Mouse (Mus musculus): Measurements from ENCODE around the gene Hoxa5. TPM values are rescaled to one million over a fixed set of nuclear protein-coding genes. Genes with fewer than 3 reads are reported as not detected.

Hoxa5 gene
- polyA plus RNA-seq, 1 experiment from 2014 or later: 11.0 TPM

DNA sequence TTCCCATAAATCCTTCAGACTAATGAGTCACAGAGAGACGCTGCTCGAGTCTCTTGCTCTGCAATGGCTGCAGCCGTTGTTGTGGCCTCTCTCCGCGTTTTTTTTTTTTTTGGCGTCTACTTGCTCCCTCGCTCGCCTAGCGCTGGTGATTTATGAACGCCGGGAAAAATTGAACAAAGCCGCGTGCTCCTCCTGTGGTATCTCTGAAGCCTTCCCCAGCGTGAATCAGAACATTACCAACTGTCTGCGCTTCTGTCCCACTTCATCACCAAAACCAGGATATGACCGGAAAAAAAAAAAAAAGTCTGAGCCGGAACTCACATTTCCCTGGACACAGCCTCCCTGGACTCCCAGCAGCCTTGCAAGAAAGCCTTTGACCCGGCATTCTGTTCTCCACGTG lies 19.2 kb downstream of the Hoxa5 start:
- no peak overlapping the region for H3K9ac ChIP-seq (ENCODE audit: low read length)
- peak overlapping the region; percentile 36 for H3K4me2 ChIP-seq (ENCODE audit: low read depth, severe bottlenecking)
- H3K4me1 ChIP-seq (ENCODE audit: control insufficient read depth, insufficient read depth, low read length): peaks cover 54% of the 10 kb centered on the region
- H3K36me3 ChIP-seq (ENCODE audit: control insufficient read depth, insufficient read depth, low read length): no peaks in the 10 kb centered on the region
- no peak overlapping the region for H3K27ac ChIP-seq (replicated peaks; ENCODE audit: low read depth, low read length)
- ATAC-seq (ENCODE audit: insufficient number of reproducible peaks, low FRiP score, low TSS enrichment, low read depth) (no peak), DNase-seq (ENCODE audit: low spot score) (no peak)
- peaks cover 19% of the 10 kb centered on the region for H3K27me3 ChIP-seq (ENCODE audit: control insufficient read depth, insufficient read depth, low read length)
- H3K4me3 ChIP-seq (ENCODE audit: low read depth, low read length): no peak overlapping the region
- H3K9me3 ChIP-seq (ENCODE audit: control insufficient read depth, low read length): no peaks in the 10 kb centered on the region
- WGBS: 2% methylated on average over 19 of the region's 19 CpGs

DNA sequence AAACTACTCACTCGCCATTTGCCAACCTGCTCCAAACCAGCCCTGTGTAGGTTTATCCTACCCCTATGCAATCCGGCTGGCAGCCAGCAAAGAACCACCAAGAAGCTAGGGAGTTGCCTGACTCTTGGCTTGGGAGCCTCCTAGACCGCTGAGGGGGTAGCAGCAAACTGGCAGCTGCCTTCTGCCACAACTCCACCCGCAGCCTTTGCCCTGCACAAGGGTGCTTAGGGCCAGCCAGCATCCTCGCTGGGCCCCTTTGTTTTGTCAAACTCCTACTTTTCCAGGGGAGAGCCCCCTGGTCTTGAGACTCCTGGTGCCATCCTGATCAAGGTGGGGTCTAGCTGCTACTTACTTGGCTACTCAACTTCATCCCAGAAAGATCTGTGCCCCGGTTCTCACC lies 19.7 kb downstream of the Hoxa5 start:
- 15% methylated on average over 6 of the region's 6 CpGs for WGBS

DNA sequence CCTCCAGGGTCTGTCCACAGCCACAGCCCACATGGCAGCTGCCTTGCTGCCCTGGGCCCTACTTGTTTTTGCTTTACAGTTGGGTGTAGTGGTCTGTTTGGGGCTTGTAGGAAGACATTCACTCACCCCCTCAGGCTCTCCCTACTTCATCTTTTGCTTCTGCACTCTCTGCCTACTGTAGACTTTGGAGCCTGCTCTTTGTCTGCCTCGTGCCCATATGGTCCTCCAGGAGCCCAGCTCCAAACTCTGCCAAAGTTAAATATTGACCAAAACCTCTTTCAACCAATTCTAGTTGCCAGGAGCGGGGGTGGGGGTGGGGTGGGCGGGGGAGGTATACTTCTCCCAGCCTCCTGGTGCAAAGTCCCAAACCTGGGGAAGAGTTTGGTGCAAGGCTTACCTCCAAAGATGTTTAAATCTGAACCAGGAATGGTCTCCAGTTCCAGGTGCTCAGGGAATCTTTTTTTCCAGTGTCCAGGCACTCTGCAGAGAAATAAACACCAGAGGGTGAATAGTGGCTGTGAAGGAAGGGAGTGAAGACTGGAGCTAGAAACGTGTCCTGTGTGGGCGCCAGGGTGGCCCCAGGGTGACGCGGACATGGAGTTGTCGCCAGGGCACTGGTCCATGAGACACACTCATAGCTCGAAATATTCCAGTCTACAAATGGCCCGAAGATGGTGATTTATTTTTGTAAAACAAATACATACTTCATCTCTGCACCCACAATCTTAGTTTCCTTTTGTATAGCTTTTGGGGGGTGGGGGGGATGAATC lies 20.9 kb downstream of the Hoxa5 start:
- H3K27ac ChIP-seq (replicated peaks; ENCODE audit: low read depth, low read length): peak overlapping the region; percentile 69

More for the DNA sequence above, 19.7 kb downstream of the Hoxa5 start:
- H3K4me2 ChIP-seq (ENCODE audit: low read depth, severe bottlenecking): peak overlapping the region; percentile 29; the same call in 1 of the 2 replicates
- 0 out of 2 replicates have a peak overlapping the region, but pooled peaks have one; percentile 30 for H3K27ac ChIP-seq (replicated peaks; ENCODE audit: low read depth, low read length)
- H3K9ac ChIP-seq (ENCODE audit: low read length): no peak overlapping the region
- H3K4me1 ChIP-seq (ENCODE audit: control insufficient read depth, insufficient read depth, low read length): peaks cover 60% of the 10 kb centered on the region
- ATAC-seq (ENCODE audit: insufficient number of reproducible peaks, low FRiP score, low TSS enrichment, low read depth) (no peak), DNase-seq (ENCODE audit: low spot score) (no peak)
- H3K9me3 ChIP-seq (ENCODE audit: control insufficient read depth, low read length): no peaks in the 10 kb centered on the region
- peaks cover 18% of the 10 kb centered on the region for H3K27me3 ChIP-seq (ENCODE audit: control insufficient read depth, insufficient read depth, low read length)
- no peaks in the 10 kb centered on the region for H3K36me3 ChIP-seq (ENCODE audit: control insufficient read depth, insufficient read depth, low read length)
- H3K4me3 ChIP-seq (ENCODE audit: low read depth, low read length): no peak overlapping the region

DNA sequence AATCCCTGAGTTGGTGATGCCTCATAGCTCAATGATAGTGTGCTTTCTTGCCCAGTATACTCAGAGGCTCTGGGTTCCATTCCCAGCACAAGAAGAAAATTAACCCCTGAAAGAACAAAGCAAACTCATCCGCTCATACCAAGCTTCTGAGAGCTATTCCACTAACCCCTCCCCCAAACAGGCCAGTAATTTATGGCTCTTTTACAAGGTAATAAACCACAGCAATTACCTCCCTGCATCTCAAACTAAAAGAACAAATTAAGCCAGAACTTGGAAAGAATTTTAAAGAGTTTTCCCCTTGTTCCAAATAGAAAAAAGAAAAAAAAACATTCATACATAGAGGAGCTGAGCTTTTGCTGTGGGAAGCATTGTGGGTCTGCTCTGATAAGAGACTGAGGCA lies 21.6 kb downstream of the Hoxa5 start:
- H3K27me3 ChIP-seq (ENCODE audit: control insufficient read depth, insufficient read depth, low read length): peaks cover 15% of the 10 kb centered on the region
- H3K9me3 ChIP-seq (ENCODE audit: control insufficient read depth, low read length): no peaks in the 10 kb centered on the region
- no peak for ATAC-seq (ENCODE audit: insufficient number of reproducible peaks, low FRiP score, low TSS enrichment, low read depth)
- DNase-seq (ENCODE audit: low spot score): no peak
- H3K4me1 ChIP-seq (ENCODE audit: control insufficient read depth, insufficient read depth, low read length): peaks cover 68% of the 10 kb centered on the region
- H3K36me3 ChIP-seq (ENCODE audit: control insufficient read depth, insufficient read depth, low read length): no peaks in the 10 kb centered on the region
- WGBS: 15% methylated on average over 1 of the region's 1 CpGs
- H3K4me3 ChIP-seq (ENCODE audit: low read depth, low read length): no peak overlapping the region
- H3K4me2 ChIP-seq (ENCODE audit: low read depth, severe bottlenecking): no peak overlapping the region
- peak overlapping the region; percentile 69; the same call in 1 of the 2 replicates for H3K27ac ChIP-seq (replicated peaks; ENCODE audit: low read depth, low read length)
- H3K9ac ChIP-seq (ENCODE audit: low read length): no peak overlapping the region

More for the DNA sequence above, 20.9 kb downstream of the Hoxa5 start:
- Histone ChIP-seq H3K27me3 (ENCODE audit: control insufficient read depth, insufficient read depth, low read length) (peaks cover 15% of the 10 kb centered on the region), H3K4me1 (ENCODE audit: control insufficient read depth, insufficient read depth, low read length) (peaks cover 65% of the 10 kb centered on the region), H3K4me3 (ENCODE audit: low read depth, low read length) (no peak overlapping the region), H3K9me3 (ENCODE audit: control insufficient read depth, low read length) (no peaks in the 10 kb centered on the region), H3K36me3 (ENCODE audit: control insufficient read depth, insufficient read depth, low read length) (no peaks in the 10 kb centered on the region), H3K9ac (ENCODE audit: low read length) (no peak overlapping the region), H3K4me2 (ENCODE audit: low read depth, severe bottlenecking) (0 out of 2 replicates have a peak overlapping the region, but pooled peaks have one; percentile 4)
- 18% methylated on average over 10 of the region's 10 CpGs for WGBS
- ATAC-seq (ENCODE audit: insufficient number of reproducible peaks, low FRiP score, low TSS enrichment, low read depth) (no peak), DNase-seq (ENCODE audit: low spot score) (no peak)

GRCm38 (mm10) chr6:52182030-52182429 lies 22.4 kb downstream of the Hoxa5 start:
- no peak overlapping the region for H3K9ac ChIP-seq (ENCODE audit: low read length)
- 23% methylated on average over 2 of the region's 2 CpGs for WGBS

GRCm38 (mm10) chr6:52180726-52181125 lies 23.7 kb downstream of the Hoxa5 start:
- Histone ChIP-seq H3K27me3 (ENCODE audit: control insufficient read depth, insufficient read depth, low read length) (peaks cover 12% of the 10 kb centered on the region), H3K36me3 (ENCODE audit: control insufficient read depth, insufficient read depth, low read length) (no peaks in the 10 kb centered on the region), H3K4me1 (ENCODE audit: control insufficient read depth, insufficient read depth, low read length) (peaks cover 78% of the 10 kb centered on the region), H3K9ac (ENCODE audit: low read length) (0 out of 2 replicates have a peak overlapping the region, but pooled peaks have one; percentile 7), H3K4me3 (ENCODE audit: low read depth, low read length) (no peak overlapping the region), H3K4me2 (ENCODE audit: low read depth, severe bottlenecking) (no peak overlapping the region), H3K9me3 (ENCODE audit: control insufficient read depth, low read length) (no peaks in the 10 kb centered on the region), H3K27ac (replicated peaks; ENCODE audit: low read depth, low read length) (0 out of 2 replicates have a peak overlapping the region, but pooled peaks have one; percentile 8)
- 29% methylated on average over 3 of the region's 3 CpGs for WGBS
- DNase-seq (ENCODE audit: low spot score): no peak
- ATAC-seq (ENCODE audit: insufficient number of reproducible peaks, low FRiP score, low TSS enrichment, low read depth): no peak

More at GRCm38 (mm10) chr6:52182030-52182429, 22.4 kb downstream of the Hoxa5 start:
- H3K4me3 ChIP-seq (ENCODE audit: low read depth, low read length): no peak overlapping the region
- no peaks in the 10 kb centered on the region for H3K9me3 ChIP-seq (ENCODE audit: control insufficient read depth, low read length)
- DNase-seq (ENCODE audit: low spot score): no peak
- peaks cover 14% of the 10 kb centered on the region for H3K27me3 ChIP-seq (ENCODE audit: control insufficient read depth, insufficient read depth, low read length)
- no peak for ATAC-seq (ENCODE audit: insufficient number of reproducible peaks, low FRiP score, low TSS enrichment, low read depth)
- peaks cover 73% of the 10 kb centered on the region for H3K4me1 ChIP-seq (ENCODE audit: control insufficient read depth, insufficient read depth, low read length)
- H3K4me2 ChIP-seq (ENCODE audit: low read depth, severe bottlenecking): no peak overlapping the region
- no peak overlapping the region for H3K27ac ChIP-seq (replicated peaks; ENCODE audit: low read depth, low read length)
- H3K36me3 ChIP-seq (ENCODE audit: control insufficient read depth, insufficient read depth, low read length): no peaks in the 10 kb centered on the region

- no peak overlapping the region for H3K9ac ChIP-seq (ENCODE audit: low read length)
- peak overlapping the region; percentile 8; the same call in 1 of the 2 replicates for H3K4me2 ChIP-seq (ENCODE audit: low read depth, severe bottlenecking)
- H3K27ac ChIP-seq (replicated peaks; ENCODE audit: low read depth, low read length): peak overlapping the region; percentile 8; the same call in 1 of the 2 replicates
- 12% methylated on average over 11 of the region's 11 CpGs for WGBS
- peaks cover 78% of the 10 kb centered on the region for H3K4me1 ChIP-seq (ENCODE audit: control insufficient read depth, insufficient read depth, low read length)
- H3K36me3 ChIP-seq (ENCODE audit: control insufficient read depth, insufficient read depth, low read length): no peaks in the 10 kb centered on the region
- H3K9me3 ChIP-seq (ENCODE audit: control insufficient read depth, low read length): no peaks in the 10 kb centered on the region
- ATAC-seq (ENCODE audit: insufficient number of reproducible peaks, low FRiP score, low TSS enrichment, low read depth) (no peak), DNase-seq (ENCODE audit: low spot score) (no peak)
- H3K4me3 ChIP-seq (ENCODE audit: low read depth, low read length): 0 out of 2 replicates have a peak overlapping the region, but pooled peaks have one; percentile 5
- peaks cover 12% of the 10 kb centered on the region for H3K27me3 ChIP-seq (ENCODE audit: control insufficient read depth, insufficient read depth, low read length)
Observed at GRCm38 (mm10) chr6:52180213-52180710, 24.1 kb downstream of the Hoxa5 start.

DNA sequence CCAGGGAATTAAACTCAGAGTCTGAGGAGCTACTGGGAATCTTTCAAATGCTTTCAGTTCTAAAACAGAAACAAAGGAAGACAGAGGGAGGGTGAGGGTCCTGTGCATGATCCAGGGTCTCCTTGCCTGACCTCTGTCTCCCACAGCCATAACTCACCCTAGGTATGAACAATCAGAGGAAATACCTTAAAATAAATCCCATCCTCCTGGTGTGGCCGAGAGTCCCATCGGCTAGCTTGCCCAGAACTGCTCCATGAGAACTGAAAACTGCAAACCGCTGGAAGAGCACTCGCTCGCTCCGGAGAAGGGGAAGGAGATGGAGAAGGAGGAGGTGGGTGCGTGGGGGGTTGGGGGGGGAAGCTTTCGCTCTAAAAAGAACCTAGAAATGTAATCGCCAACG lies 24.7 kb downstream of the Hoxa5 start:
- Histone ChIP-seq H3K9ac (ENCODE audit: low read length) (no peak overlapping the region), H3K27ac (replicated peaks; ENCODE audit: low read depth, low read length) (no peak overlapping the region; the same call in 1 of the 2 replicates), H3K4me3 (ENCODE audit: low read depth, low read length) (0 out of 2 replicates have a peak overlapping the region, but pooled peaks have one; percentile 5), H3K9me3 (ENCODE audit: control insufficient read depth, low read length) (no peaks in the 10 kb centered on the region), H3K4me2 (ENCODE audit: low read depth, severe bottlenecking) (peak overlapping the region; percentile 8; the same call in 1 of the 2 replicates), H3K36me3 (ENCODE audit: control insufficient read depth, insufficient read depth, low read length) (no peaks in the 10 kb centered on the region), H3K4me1 (ENCODE audit: control insufficient read depth, insufficient read depth, low read length) (peaks cover 75% of the 10 kb centered on the region), H3K27me3 (ENCODE audit: control insufficient read depth, insufficient read depth, low read length) (peaks cover 11% of the 10 kb centered on the region)
- DNase-seq (ENCODE audit: low spot score) (peak; percentile 22), ATAC-seq (ENCODE audit: insufficient number of reproducible peaks, low FRiP score, low TSS enrichment, low read depth) (no peak)
- 4% methylated on average over 10 of the region's 10 CpGs for WGBS
